Mouse (Mus musculus) lung, embryonic 15.5 days (tissue): Measurements from ENCODE around the gene Ccdc43. TPM values are rescaled to one million over a fixed set of nuclear protein-coding genes. Genes with fewer than 3 reads are reported as not detected.

Experiments
- microRNA-seq: library from miRNA; unstranded; fragments of <30 nt; microRNA quantifications from one replicate; pipeline ENCODE4, GENCODE M21; 2016
- polyA plus RNA-seq: library from polyadenylated mRNA; unstranded; fragments of >200 nt; fragmentation: Nextera tagmentation; extraction: Ambion mirVana; gene quantifications from 2 replicates; pipeline ENCODE4 v1.2.1, GENCODE M21; 2015

Ccdc43 gene
- polyA plus RNA-seq, 1 experiment from 2014 or later = 49.0 TPM

Small RNA genes lying within 50 kb of the gene (microRNA-seq; reads per million reads assigned to microRNA genes)
- gene Gm22920 = not detected

Other genes with a start within 250 kb of the Ccdc43 start
- 8.9 and 9.3 TPM in 2 replicates for gene Itga2b, start 227.7 kb downstream of the Ccdc43 start, polyA plus RNA-seq
- 44.6 and 49.7 TPM in 2 replicates for gene Gpatch8, start 141.4 kb downstream of the Ccdc43 start, polyA plus RNA-seq
- 16.1 and 20.3 TPM in 2 replicates for gene Gm11627, start 118.3 kb downstream of the Ccdc43 start, polyA plus RNA-seq
- gene Fzd2, start 93.4 kb downstream of the Ccdc43 start, polyA plus RNA-seq = 35.9 and 38.1 TPM in 2 replicates
- 0.20 and 0.24 TPM in 2 replicates for gene Meioc, start 34.1 kb downstream of the Ccdc43 start, polyA plus RNA-seq
- 6.1 and 6.3 TPM in 2 replicates for gene Adam11, start 63.7 kb upstream of the Ccdc43 start, polyA plus RNA-seq
- 71.5 and 76.5 TPM in 2 replicates for gene Gjc1, start 121.9 kb upstream of the Ccdc43 start, polyA plus RNA-seq
- gene Higd1b, start 138.1 kb upstream of the Ccdc43 start, polyA plus RNA-seq = 24.1 and 30.0 TPM in 2 replicates
- gene Eftud2, start 183.2 kb upstream of the Ccdc43 start, polyA plus RNA-seq = 207 and 208 TPM in 2 replicates
- gene Ccdc103, start 183.4 kb upstream of the Ccdc43 start, polyA plus RNA-seq = 2.7 and 3.2 TPM in 2 replicates
- gene Fam187a, start 187.4 kb upstream of the Ccdc43 start, polyA plus RNA-seq = not detected in 2 replicates
- gene Gfap, start 203.1 kb upstream of the Ccdc43 start, polyA plus RNA-seq = 0.25 and 0.37 TPM in 2 replicates
- gene Kif18b, start 227.3 kb upstream of the Ccdc43 start, polyA plus RNA-seq = 13.8 and 15.2 TPM in 2 replicates
- gene C1ql1, start 248.9 kb upstream of the Ccdc43 start, polyA plus RNA-seq = 1.4 and 1.8 TPM in 2 replicates